Mouse (Mus musculus) cerebellum, adult 11 months (tissue): Measurements from ENCODE around the gene Gm15130.

Experiments
- DNase-seq: peaks from one replicate; pipeline ENCODE4 v3.0.0; 2022

Gene Gm15130

DNA sequence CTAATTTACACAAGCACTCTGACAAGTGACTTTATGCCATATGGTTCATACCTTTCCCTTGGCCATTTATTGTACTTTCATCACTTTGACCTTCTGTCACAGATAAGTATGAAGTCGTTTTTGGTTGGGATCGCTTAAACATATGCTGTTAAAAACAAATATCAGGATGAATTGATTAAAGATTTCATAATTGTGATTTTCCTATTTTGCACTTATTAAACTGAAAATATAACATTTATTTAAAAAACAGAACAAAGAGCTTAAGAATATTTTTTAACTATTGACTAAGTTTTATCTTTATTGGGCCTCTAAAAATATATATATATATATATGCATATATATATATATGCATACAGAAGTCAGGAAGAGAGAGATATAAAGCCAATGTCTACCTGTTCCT lies at the start of gene Gm15130:
Gene Gm15130 (minus strand): TSS at position 101 of the 400 bp plus-strand sequence.
- DNase-seq, result no peak

- no peak for DNase-seq
Measured at GRCm38 (mm10) chr2:111182068-111182467, 29.3 kb upstream of the Gm15130 start.

DNA sequence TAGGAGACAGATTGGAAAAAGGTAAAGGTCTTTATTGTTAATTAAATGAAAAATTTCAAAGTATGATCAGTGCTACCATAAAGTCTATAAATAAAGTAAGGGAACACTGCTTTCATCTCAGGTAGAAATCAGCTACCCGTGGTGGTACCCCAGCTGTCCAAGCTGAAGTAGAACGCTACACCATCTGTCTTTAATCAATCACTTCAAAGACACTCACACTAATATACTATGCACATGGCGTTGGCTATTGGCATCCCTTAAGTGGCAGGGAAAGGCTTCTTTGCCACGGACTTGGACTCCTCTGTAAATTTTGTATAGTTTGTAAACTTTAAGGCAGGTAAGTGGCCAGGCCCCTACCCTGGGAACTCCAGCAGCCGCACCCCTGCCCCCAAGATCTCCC lies 17.0 kb downstream of the Gm15130 start:
- no peak for DNase-seq

GRCm38 (mm10) chr2:111105882-111106281 lies 46.9 kb downstream of the Gm15130 start, which contains the start of gene Gm13941:
Gene Gm13941, minus strand, starts transcription at chr2:111105982.
- no peak for DNase-seq
